Mouse (Mus musculus) brain, embryonic 14.5 days (tissue): ENCODE measurements around the gene Oprl1.

ENCODE experiments used
- CTCF ChIP-seq: fragments of 200-500 bp; IDR thresholded peaks from 2 replicates; pipeline ENCODE4 v1.5.1; 2012; ENCODE audit warnings: inconsistent platforms, mild to moderate bottlenecking, moderate library complexity, borderline replicate concordance; ENCODE audit not compliant: insufficient read depth, insufficient read length; ENCODE audit errors: extremely low read depth
- POLR2A ChIP-seq: fragments of 200-500 bp; IDR thresholded peaks from 2 replicates; pipeline ENCODE4 v1.6.1; 2012; ENCODE audit warnings: mild to moderate bottlenecking, inconsistent platforms, borderline replicate concordance; ENCODE audit not compliant: poor library complexity, insufficient read depth, insufficient read length, severe bottlenecking; ENCODE audit errors: extremely low read depth

DNA sequence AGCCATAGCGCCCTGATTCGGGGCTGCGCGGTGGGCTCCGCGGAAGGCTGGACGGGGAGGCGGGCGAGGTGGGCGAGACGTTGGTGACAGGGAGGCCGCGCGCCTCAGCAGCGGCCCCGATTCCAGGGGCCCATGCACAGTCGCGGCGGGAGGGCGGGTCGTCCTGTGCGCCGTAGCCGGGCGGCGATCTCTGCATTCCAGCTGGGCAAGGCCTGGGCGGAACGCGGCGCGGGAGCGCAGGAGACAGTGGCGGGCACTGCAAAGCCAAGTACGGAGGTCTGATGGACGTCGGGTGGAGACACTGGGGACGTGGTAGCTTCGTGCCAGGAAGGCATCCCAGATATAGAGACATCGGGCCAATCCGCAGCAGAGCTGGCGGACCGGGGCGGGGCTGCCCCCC lies 43.5 kb upstream of the Oprl1 start, which contains the start of gene Sox18:
- no peak for TF ChIP-seq CTCF
- no peak for TF ChIP-seq POLR2A
